Mouse (Mus musculus) retina, embryonic 14.5 days (tissue): Measurements from ENCODE around the gene Gprin1.

ENCODE experiments used
- DNase-seq: peaks from one replicate; pipeline ENCODE4 v3.0.0-alpha.2; 2015; ENCODE audit warnings: low spot score

Gprin1 gene

GRCm38 (mm10) chr13:54760164-54760795 is 10.6 kb upstream of the Gprin1 start:
- peak; percentile 61 for DNase-seq

- peak; percentile 35 for DNase-seq
Measured at GRCm38 (mm10) chr13:54759496-54759895, 9.8 kb upstream of the Gprin1 start.

GRCm38 (mm10) chr13:54758756-54759470 is 9.2 kb upstream of the Gprin1 start:
- peak; percentile 31 for DNase-seq

GRCm38 (mm10) chr13:54758045-54758755 is 8.5 kb upstream of the Gprin1 start:
- peak; percentile 94 for DNase-seq

GRCm38 (mm10) chr13:54757093-54757830 is 7.6 kb upstream of the Gprin1 start:
- DNase-seq: no peak

GRCm38 (mm10) chr13:54756156-54756712 is 6.6 kb upstream of the Gprin1 start:
- DNase-seq: no peak

- no peak for DNase-seq
Measured at GRCm38 (mm10) chr13:54755201-54755830, 5.6 kb upstream of the Gprin1 start.

GRCm38 (mm10) chr13:54754169-54755080 is 4.8 kb upstream of the Gprin1 start:
- DNase-seq: no peak

GRCm38 (mm10) chr13:54753733-54754132 is 4.1 kb upstream of the Gprin1 start:
- no peak for DNase-seq

- DNase-seq: no peak
Measured at GRCm38 (mm10) chr13:54752656-54753055, 3.0 kb upstream of the Gprin1 start.

- peak; percentile 70 for DNase-seq
Measured at GRCm38 (mm10) chr13:54750699-54751098, 1.0 kb upstream of the Gprin1 start.

GRCm38 (mm10) chr13:54749061-54749863 is 412 bp downstream of the Gprin1 start:
- peak; percentile 81 for DNase-seq

- no peak for DNase-seq
Measured at GRCm38 (mm10) chr13:54748721-54749060, 983 bp downstream of the Gprin1 start.

- no peak for DNase-seq
Measured at GRCm38 (mm10) chr13:54748190-54748589, 1.5 kb downstream of the Gprin1 start.

- no peak for DNase-seq
Measured at GRCm38 (mm10) chr13:54746896-54747295, 2.8 kb downstream of the Gprin1 start.

- DNase-seq: no peak
Measured at GRCm38 (mm10) chr13:54746110-54746509, 3.6 kb downstream of the Gprin1 start.

GRCm38 (mm10) chr13:54738213-54738601 is 11.5 kb downstream of the Gprin1 start:
- DNase-seq: peak; percentile 14

- peak; percentile 35 for DNase-seq
Measured at GRCm38 (mm10) chr13:54737488-54738212, 12.0 kb downstream of the Gprin1 start.

- DNase-seq: no peak
Measured at GRCm38 (mm10) chr13:54736931-54737330, 12.7 kb downstream of the Gprin1 start.
